Mouse (Mus musculus): ENCODE measurements at regions not wholly inside any gene's neighbourhood (a gene's known extent, or its start where the extent isn't known, plus 50 kb on each side); places are given as distances from the start of the nearest gene placed in this dataset.

DNA sequence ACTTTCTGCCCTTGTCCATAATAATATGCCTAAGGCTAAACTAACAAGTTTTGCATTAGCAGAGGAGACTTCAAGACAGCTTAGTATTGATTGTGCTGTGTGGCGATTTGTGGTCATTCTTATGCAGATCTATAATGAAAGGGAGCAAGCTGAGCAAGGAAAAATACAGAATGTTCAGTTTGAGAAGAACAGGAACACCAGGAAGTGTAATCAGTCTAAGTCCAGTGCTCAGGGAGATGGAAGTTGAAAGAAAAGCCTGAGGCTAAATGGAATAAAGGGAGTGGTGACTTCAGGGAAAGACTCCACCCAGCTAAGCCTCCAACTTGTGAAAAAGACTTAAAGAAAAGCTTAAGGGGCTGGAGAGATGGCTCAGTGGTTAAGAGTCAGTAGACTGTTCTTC is 58.6 kb upstream of the Pja2 start:
- no peak for TF ChIP-seq POLR2A (IDR thresholded peaks at IDR 0.05; ENCODE audit: low read depth, low read length)
- no peak for TF ChIP-seq CTCF (IDR thresholded peaks at IDR 0.05; ENCODE audit: borderline replicate concordance, insufficient read depth, low read length)

Measured in embryonic fibroblast, embryonic 13.5 days (primary cell).